Mouse (Mus musculus): ENCODE results near the gene Padi6. TPM values are rescaled to one million over a fixed set of nuclear protein-coding genes. Genes with fewer than 3 reads are reported as not detected.

Gene Padi6
- polyA plus RNA-seq, 1 experiment from 2014 or later: 0.12 TPM

GRCm38 (mm10) chr4:140774893-140775292 is 32.5 kb upstream of the Padi6 start:
- H3K4me1 ChIP-seq: peaks cover 4% of the 10 kb centered on the region; the same call in 1 of the 2 replicates
- H3K27me3 ChIP-seq (replicated peaks): no peaks in the 10 kb centered on the region
- H3K9ac ChIP-seq: no peak overlapping the region
- no peak for ATAC-seq (replicated peaks)
- H3K4me3 ChIP-seq: no peak overlapping the region
- 92% methylated on average over 9 of the region's 9 CpGs for WGBS
- H3K27ac ChIP-seq: no peak overlapping the region
- no peak overlapping the region for H3K4me2 ChIP-seq
- no peaks in the 10 kb centered on the region for H3K36me3 ChIP-seq (replicated peaks)
- H3K9me3 ChIP-seq: no peaks in the 10 kb centered on the region

DNA sequence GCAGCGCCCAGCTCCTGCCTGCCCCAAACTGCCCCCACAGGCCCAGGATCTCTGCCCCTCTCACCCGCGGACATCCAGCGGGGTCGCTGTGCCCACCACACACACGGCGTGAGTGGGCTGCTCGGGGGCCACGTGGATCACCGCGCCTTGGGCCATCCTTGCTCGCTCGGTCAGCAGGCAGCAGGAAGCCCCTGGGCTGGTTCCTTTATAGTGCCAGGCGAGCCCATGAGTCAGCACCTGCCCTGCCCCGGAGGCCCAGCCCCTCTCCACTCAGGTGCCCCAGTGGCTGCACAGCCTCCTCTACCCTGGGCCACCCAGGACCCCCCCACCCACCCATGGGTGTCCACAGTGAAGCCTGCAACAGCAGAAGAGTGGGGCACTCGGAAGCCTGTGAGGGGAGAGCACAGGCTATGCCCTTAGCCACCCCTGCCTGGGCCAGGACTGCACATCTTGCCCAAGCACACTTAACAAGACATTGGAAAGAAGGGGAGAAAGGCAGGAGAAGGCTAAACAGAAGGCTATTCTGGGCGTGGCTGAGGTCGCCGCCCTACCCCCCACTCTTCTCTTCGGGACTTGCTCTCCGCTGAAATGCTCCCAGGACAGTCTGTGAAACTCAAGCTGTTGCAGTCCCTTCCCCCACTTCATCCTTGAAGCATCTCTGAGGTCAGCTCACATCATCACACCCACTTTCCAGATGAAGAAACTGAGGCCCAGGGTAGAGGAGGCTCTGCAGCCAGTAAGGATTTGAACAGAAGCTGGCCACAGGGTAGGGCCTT is 31.8 kb upstream of the Padi6 start, which contains the start of gene Padi4:
TSS of gene Padi4 (minus strand) at position 212 of the 776 bp plus-strand sequence.
- no peaks in the 10 kb centered on the region for H3K27me3 ChIP-seq (replicated peaks)
- H3K4me2 ChIP-seq: no peak within 1 kb of the TSS
- peaks cover 4% of the 10 kb centered on the region; the same call in 1 of the 2 replicates for H3K4me1 ChIP-seq
- no peak within 1 kb of the TSS for H3K9ac ChIP-seq
- H3K9me3 ChIP-seq: no peaks in the 10 kb centered on the region
- no peak within 1 kb of the TSS for H3K27ac ChIP-seq
- H3K4me3 ChIP-seq: no peak within 1 kb of the TSS
- 90% methylated on average over 21 of the region's 21 CpGs for WGBS
- no peaks in the 10 kb centered on the region for H3K36me3 ChIP-seq (replicated peaks)
- ATAC-seq (replicated peaks): no peak

DNA sequence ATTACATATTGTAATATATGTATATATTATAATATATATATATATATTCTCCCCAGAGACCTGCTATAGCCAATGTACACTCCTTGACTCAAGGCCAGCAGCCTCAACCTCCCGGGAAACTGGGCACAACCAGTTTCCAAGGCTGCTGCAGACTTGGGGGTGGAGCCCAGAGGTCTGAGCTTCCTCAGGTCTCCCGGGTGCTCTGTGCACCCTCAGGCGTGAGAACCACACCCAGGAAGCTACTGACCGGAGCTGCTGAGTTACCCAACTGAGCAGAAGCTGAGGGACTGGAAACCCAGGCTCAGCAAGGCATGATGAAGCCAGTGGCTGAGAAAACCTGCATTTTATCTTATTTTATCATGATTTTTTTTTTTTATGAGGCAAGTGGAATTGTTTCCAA is 28.6 kb upstream of the Padi6 start:
- Histone ChIP-seq H3K9ac (no peak overlapping the region), H3K27me3 (replicated peaks) (no peaks in the 10 kb centered on the region)
- 49% methylated on average over 4 of the region's 4 CpGs for WGBS

DNA sequence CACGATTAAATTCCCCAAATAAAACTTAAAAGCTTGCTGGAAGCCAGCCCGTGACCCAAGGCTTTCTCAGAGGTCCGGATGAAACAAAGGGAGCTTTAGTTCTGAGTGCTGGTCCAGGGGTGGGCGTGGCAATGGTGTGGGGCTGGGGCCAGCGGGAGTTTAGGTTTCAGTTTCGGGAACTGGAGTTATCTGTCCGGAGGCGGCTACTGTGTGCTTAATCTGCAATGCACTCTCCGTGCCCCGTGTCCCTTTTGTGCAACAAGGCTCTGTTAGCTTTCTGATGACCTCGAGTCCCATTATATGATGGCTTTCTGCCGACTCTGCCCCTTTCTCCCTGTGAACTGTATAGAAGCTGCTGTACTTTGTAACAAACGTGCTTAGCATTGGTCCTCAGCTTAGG is 28.0 kb upstream of the Padi6 start:
- no peaks in the 10 kb centered on the region for H3K36me3 ChIP-seq (replicated peaks)
- no peak overlapping the region for H3K27ac ChIP-seq
- peaks cover 4% of the 10 kb centered on the region; the same call in 1 of the 2 replicates for H3K4me1 ChIP-seq
- H3K9ac ChIP-seq: no peak overlapping the region
- 11% methylated on average over 13 of the region's 13 CpGs for WGBS
- peak overlapping the region; percentile 26 for H3K4me2 ChIP-seq
- ATAC-seq (replicated peaks): no peak
- no peaks in the 10 kb centered on the region for H3K9me3 ChIP-seq
- H3K4me3 ChIP-seq: no peak overlapping the region
- no peaks in the 10 kb centered on the region for H3K27me3 ChIP-seq (replicated peaks)

More for the DNA sequence above, 28.6 kb upstream of the Padi6 start:
- Histone ChIP-seq H3K4me3 (no peak overlapping the region), H3K27ac (no peak overlapping the region), H3K4me1 (peaks cover 4% of the 10 kb centered on the region; the same call in 1 of the 2 replicates), H3K9me3 (no peaks in the 10 kb centered on the region), H3K36me3 (replicated peaks) (no peaks in the 10 kb centered on the region), H3K4me2 (no peak overlapping the region)
- no peak for ATAC-seq (replicated peaks)

DNA sequence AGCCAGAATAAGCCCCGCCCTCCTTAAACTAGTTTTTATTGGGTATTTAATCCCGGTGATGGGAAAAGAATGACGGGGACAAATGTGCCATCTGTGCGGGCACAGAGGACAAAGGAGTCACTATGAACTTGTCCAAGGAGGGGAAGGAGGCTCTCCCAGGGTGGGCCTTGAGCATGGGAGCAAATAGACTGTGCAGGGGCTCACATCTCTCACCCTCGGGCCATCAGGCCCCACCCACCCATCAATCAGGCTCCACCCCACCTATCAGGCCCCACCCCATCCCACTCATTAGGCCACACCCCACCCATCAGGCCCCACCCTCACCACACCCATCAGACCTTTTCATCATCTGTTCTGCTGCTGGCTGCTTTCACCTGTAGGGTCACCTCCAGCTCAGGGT is 26.5 kb upstream of the Padi6 start:
- H3K4me2 ChIP-seq: no peak overlapping the region
- H3K27ac ChIP-seq: no peak overlapping the region
- ATAC-seq (replicated peaks): no peak
- H3K27me3 ChIP-seq (replicated peaks): no peaks in the 10 kb centered on the region
- 81% methylated on average over 5 of the region's 5 CpGs for WGBS
- H3K9ac ChIP-seq: no peak overlapping the region
- no peak overlapping the region for H3K4me3 ChIP-seq
- H3K4me1 ChIP-seq: peaks cover 4% of the 10 kb centered on the region; the same call in 1 of the 2 replicates
- H3K36me3 ChIP-seq (replicated peaks): no peaks in the 10 kb centered on the region
- H3K9me3 ChIP-seq: no peaks in the 10 kb centered on the region

- H3K4me3 ChIP-seq: no peak overlapping the region
- no peak overlapping the region for H3K27ac ChIP-seq
- no peaks in the 10 kb centered on the region for H3K27me3 ChIP-seq (replicated peaks)
- H3K4me2 ChIP-seq: no peak overlapping the region
- H3K9me3 ChIP-seq: no peaks in the 10 kb centered on the region
- 84% methylated on average over 3 of the region's 3 CpGs for WGBS
- ATAC-seq (replicated peaks): no peak
- H3K4me1 ChIP-seq: peaks cover 4% of the 10 kb centered on the region; the same call in 1 of the 2 replicates
- H3K36me3 ChIP-seq (replicated peaks): no peaks in the 10 kb centered on the region
- H3K9ac ChIP-seq: no peak overlapping the region
Measured at GRCm38 (mm10) chr4:140765936-140766335, 23.5 kb upstream of the Padi6 start.

DNA sequence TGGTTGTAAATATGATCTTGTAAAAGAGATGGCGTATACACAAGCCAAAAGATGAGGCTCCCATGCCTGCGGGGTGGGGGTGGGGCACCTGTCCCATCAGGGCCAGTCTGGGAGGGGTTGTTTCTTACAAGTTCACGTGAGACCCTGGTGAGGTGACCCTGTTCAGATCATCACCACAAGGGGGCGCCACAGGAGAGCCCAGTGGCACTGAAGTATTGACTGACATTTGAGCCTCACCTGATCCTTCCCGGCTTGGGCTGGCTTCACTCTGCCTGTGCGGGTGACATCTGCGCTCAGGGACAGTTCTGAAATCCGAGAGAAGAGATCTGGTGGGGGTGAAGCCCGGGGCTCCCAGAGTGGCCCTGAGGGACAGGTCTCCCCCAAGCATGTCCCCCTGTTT is 20.7 kb upstream of the Padi6 start:
- Histone ChIP-seq H3K27me3 (replicated peaks) (no peaks in the 10 kb centered on the region), H3K27ac (no peak overlapping the region), H3K4me1 (peaks cover 2% of the 10 kb centered on the region; the same call in 1 of the 2 replicates), H3K4me3 (no peak overlapping the region), H3K36me3 (replicated peaks) (no peaks in the 10 kb centered on the region), H3K4me2 (no peak overlapping the region), H3K9ac (no peak overlapping the region), H3K9me3 (no peaks in the 10 kb centered on the region)
- 17% methylated on average over 9 of the region's 9 CpGs for WGBS
- ATAC-seq (replicated peaks): no peak

DNA sequence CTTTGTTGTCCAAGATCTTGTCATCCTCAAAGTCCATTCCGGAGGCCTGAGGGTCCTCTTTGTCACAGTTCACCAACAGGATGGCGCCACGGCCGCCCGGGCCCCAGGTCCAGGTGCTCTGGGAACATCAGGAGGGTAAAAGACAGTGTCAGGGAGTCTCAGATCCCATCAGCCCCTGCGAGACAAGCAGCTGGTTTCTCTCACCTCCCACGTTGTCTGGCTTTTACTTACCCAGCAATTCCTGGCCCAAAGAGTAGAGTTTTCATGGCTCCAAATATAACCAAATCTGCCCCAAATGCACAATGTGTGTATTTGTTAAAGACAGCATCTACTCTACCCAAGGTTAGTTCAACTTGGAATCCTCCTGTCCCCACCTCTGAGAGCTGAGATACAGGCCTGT is 19.2 kb upstream of the Padi6 start:
- WGBS: 86% methylated on average over 7 of the region's 7 CpGs
- no peak overlapping the region for H3K4me3 ChIP-seq
- H3K27ac ChIP-seq: no peak overlapping the region
- no peak for ATAC-seq (replicated peaks)
- H3K9ac ChIP-seq: no peak overlapping the region
- H3K4me1 ChIP-seq: peaks cover 5% of the 10 kb centered on the region; the same call in 1 of the 2 replicates
- no peaks in the 10 kb centered on the region for H3K9me3 ChIP-seq
- H3K27me3 ChIP-seq (replicated peaks): no peaks in the 10 kb centered on the region
- H3K36me3 ChIP-seq (replicated peaks): no peaks in the 10 kb centered on the region
- no peak overlapping the region for H3K4me2 ChIP-seq

- Histone ChIP-seq H3K4me2 (no peak overlapping the region), H3K4me1 (peaks cover 5% of the 10 kb centered on the region; the same call in 1 of the 2 replicates), H3K36me3 (replicated peaks) (no peaks in the 10 kb centered on the region), H3K9me3 (no peaks in the 10 kb centered on the region), H3K4me3 (no peak overlapping the region), H3K27ac (no peak overlapping the region), H3K27me3 (replicated peaks) (no peaks in the 10 kb centered on the region), H3K9ac (no peak overlapping the region)
- 84% methylated on average over 3 of the region's 3 CpGs for WGBS
- no peak for ATAC-seq (replicated peaks)
Measured at GRCm38 (mm10) chr4:140755811-140756210, 13.4 kb upstream of the Padi6 start.

GRCm38 (mm10) chr4:140753366-140753765 is 10.9 kb upstream of the Padi6 start:
- WGBS: 67% methylated on average over 7 of the region's 7 CpGs

GRCm38 (mm10) chr4:140750328-140750727 is 7.9 kb upstream of the Padi6 start:
- ATAC-seq (replicated peaks): no peak
- H3K4me3 ChIP-seq: no peak overlapping the region
- H3K4me1 ChIP-seq: 0 out of 2 replicates have a peak, but pooled peaks cover 6% of the 10 kb centered on the region
- no peaks in the 10 kb centered on the region for H3K9me3 ChIP-seq
- peak overlapping the region; percentile 38 for H3K4me2 ChIP-seq
- H3K9ac ChIP-seq: no peak overlapping the region
- H3K27me3 ChIP-seq (replicated peaks): no peaks in the 10 kb centered on the region
- no peaks in the 10 kb centered on the region for H3K36me3 ChIP-seq (replicated peaks)
- no peak overlapping the region for H3K27ac ChIP-seq
- 5% methylated on average over 19 of the region's 19 CpGs for WGBS

More at GRCm38 (mm10) chr4:140753366-140753765, 10.9 kb upstream of the Padi6 start:
- Histone ChIP-seq H3K4me1 (peaks cover 11% of the 10 kb centered on the region; the same call in 1 of the 2 replicates), H3K4me3 (no peak overlapping the region), H3K27me3 (replicated peaks) (no peaks in the 10 kb centered on the region), H3K27ac (no peak overlapping the region), H3K9me3 (no peaks in the 10 kb centered on the region), H3K9ac (no peak overlapping the region), H3K36me3 (replicated peaks) (no peaks in the 10 kb centered on the region), H3K4me2 (no peak overlapping the region)
- no peak for ATAC-seq (replicated peaks)

- Histone ChIP-seq H3K4me2 (no peak overlapping the region), H3K27me3 (replicated peaks) (no peaks in the 10 kb centered on the region), H3K4me1 (0 out of 2 replicates have a peak, but pooled peaks cover 6% of the 10 kb centered on the region), H3K36me3 (replicated peaks) (no peaks in the 10 kb centered on the region), H3K9me3 (no peaks in the 10 kb centered on the region), H3K9ac (no peak overlapping the region), H3K27ac (no peak overlapping the region), H3K4me3 (no peak overlapping the region)
- ATAC-seq (replicated peaks): no peak
- 24% methylated on average over 12 of the region's 12 CpGs for WGBS
Measured at GRCm38 (mm10) chr4:140747978-140748377, 5.5 kb upstream of the Padi6 start.

DNA sequence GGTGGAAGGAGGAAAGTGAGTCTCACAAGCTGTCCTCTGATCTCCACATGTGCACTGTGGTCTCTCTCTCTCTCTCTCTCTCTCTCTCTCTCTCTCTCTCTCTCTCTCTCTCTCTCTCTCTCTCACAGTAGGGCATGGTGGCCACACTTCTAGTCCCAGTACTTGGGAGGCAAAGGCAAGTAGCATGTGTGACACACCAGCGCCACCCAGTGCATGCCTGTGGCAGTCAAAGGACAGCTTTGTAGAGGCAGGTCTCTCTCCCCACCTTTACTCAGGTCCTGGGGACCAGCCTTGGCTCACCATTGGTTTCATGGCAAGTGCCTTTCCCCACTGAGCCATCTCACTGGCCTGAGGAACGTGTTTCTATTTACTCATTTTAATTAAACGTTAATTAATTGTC is 2.2 kb upstream of the Padi6 start:
- no peak overlapping the region for H3K4me3 ChIP-seq
- 27% methylated on average over 3 of the region's 3 CpGs for WGBS
- H3K27me3 ChIP-seq (replicated peaks): no peaks in the 10 kb centered on the region
- H3K27ac ChIP-seq: no peak overlapping the region
- ATAC-seq (replicated peaks): no peak
- no peak overlapping the region for H3K4me2 ChIP-seq
- no peaks in the 10 kb centered on the region for H3K4me1 ChIP-seq
- H3K9ac ChIP-seq: no peak overlapping the region
- H3K9me3 ChIP-seq: no peaks in the 10 kb centered on the region
- H3K36me3 ChIP-seq (replicated peaks): no peaks in the 10 kb centered on the region
